Mouse (Mus musculus): ENCODE results near the gene L1cam.

L1cam gene

DNA sequence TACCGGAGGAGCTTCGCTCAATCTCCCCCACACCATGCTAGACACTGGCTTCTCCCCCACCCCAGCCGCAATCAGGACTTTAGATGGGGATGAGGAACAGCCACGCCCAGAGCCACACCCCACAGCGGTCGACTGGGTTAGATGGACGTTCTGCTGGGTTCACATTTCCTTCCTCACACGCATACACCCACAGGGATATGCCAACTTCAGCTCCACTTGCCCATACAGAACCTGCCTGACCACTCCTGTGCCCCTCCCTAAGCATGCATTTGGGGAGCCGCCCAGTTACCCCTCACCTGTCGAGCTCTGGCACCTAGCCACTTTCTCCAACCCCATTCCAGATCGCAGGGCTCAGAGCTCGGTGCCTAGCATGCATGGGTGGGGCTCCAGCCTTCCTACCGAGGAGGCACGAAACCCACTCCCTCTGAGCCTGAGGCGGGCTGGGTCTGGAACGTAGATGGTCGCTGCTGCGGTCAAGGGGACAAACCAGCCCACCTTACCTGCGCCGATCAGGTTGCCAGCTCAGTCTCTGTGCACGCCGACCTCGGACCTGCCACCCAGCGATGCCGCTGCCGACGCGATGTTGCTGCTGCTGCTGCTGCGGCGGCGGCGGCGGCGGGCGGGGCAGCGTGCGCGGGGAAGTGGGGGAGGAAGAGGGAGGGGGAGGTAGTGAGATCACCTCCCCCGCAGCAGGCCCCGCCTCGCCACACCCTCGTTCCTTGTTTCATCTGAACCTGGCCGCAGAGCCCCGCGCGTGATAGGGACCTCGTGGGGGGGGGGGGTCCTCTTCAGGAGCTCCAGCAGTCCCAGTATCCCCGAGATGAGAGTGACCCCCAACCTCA, 15.5 kb downstream of the L1cam start:
- DNase-seq (ENCODE audit: low read depth in 1 of 2, low spot score in 2 of 2), result peak in 1 of 2 experiments; percentile 13

GRCm38 (mm10) chrX:73877014-73877413, 18.9 kb downstream of the L1cam start:
- no peak for DNase-seq (ENCODE audit: low read depth in 1 of 2, low spot score in 2 of 2)

DNA sequence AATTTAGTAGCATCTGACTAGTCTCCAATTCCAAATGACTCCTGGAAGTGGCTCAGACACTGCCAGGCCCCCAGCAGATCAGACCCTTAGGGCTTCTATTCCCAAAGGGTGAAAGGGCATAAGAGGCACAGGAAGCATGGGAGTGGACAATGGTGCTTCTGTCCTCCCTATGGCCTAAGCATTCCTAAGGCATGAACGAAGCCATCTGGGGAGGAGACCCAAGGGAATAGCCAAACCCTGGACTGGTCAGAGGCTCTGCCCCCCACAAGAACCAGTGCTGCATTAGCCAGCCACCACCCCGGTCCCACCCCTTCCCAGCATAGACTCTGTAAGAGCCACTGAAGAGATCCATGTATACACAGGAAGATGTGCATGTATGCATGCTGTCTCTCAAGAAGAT, 20.0 kb downstream of the L1cam start:
- DNase-seq (ENCODE audit: low read depth in 1 of 2, low spot score in 2 of 2), result no peak

DNA sequence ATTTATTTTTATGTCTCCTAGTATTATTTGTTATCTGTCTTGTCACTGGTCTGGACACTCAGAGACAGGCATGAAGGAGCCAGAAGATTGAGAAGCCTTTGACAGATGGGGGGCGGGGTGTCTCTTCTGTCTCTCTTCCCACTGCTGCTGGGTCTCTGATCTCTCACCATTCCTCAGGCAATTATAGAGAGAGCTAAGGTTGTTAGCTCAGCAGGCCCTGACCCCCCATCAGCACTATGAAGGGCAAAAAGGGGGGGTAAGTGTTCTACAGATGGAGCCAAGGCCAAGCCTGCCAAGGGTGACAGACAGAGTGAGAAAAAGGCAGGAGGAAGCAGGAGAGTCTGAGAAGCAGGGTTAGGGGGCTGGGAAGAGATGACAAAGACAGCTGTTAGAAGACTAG, 23.9 kb downstream of the L1cam start:
- no peak for DNase-seq (ENCODE audit: low read depth in 1 of 2, low spot score in 2 of 2)

- DNase-seq (ENCODE audit: low read depth in 1 of 2, low spot score in 2 of 2), result no peak
These were observed 24.4 kb downstream of the L1cam start for GRCm38 (mm10) chrX:73871474-73871873.

DNA sequence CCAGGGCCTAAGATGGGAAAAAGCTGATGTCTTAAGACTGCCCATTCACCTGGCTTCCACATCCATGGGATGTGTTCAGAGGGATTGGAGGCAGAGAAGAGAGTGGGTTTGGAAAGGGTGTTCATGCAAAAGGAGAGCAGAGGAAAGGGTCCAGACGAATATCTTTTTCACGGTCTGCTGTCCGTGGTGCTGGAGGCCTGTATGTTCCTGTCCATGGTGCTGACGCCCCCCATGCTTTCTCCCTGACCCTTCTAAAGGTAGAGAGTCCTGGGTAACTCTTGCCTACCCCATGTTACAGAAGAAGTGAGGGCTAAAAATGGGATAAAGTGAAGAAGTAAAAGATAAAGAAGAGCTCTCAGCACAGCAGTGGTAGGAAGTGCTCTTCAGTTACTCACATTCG, 26.6 kb downstream of the L1cam start:
- no peak for DNase-seq (ENCODE audit: low read depth in 1 of 2, low spot score in 2 of 2)

GRCm38 (mm10) chrX:73867852-73868251, 28.1 kb downstream of the L1cam start:
- DNase-seq (ENCODE audit: low read depth in 1 of 2, low spot score in 2 of 2), result no peak

DNA sequence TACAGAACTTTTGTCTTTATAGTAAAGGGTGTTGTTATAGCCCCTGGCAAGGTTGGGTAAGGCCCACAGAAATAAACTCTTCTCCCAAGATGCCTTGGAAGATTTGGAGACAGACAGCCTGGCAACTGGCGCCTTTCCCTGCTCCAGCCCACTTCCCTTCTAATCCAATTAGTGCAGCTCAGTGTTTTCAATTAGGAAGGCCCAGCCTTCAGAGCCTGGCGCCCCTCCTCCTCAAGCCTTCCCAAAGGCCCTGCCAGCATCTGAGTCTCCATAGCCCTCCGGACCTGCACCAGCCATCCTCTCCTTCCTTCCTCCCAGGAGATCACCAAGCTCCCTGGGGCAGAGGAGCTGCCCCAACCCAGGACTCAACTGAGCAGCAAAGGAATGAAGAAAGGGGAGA, 28.6 kb downstream of the L1cam start:
- DNase-seq (ENCODE audit: low read depth in 1 of 2, low spot score in 2 of 2), result no peak

GRCm38 (mm10) chrX:73864692-73865091, 31.2 kb downstream of the L1cam start:
- no peak for DNase-seq (ENCODE audit: low read depth in 1 of 2, low spot score in 2 of 2)

DNA sequence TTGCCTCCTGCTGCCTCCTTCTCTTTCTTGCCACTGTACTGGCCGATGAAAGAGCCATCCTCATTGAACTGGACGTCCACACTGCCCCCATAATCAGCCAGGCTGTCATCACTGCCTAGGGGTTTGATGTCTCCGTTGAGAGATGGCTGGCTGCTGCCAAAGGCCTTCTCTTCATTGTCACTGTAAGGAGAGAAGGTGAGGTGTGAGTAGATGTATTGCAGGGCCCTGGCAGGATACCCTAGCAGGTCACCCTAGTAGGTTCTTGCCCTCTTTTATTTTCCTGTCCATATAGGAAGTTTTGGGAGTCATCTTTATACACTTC, 40.9 kb downstream of the L1cam start:
- DNase-seq (ENCODE audit: low read depth in 1 of 2, low spot score in 2 of 2), result no peak

DNA sequence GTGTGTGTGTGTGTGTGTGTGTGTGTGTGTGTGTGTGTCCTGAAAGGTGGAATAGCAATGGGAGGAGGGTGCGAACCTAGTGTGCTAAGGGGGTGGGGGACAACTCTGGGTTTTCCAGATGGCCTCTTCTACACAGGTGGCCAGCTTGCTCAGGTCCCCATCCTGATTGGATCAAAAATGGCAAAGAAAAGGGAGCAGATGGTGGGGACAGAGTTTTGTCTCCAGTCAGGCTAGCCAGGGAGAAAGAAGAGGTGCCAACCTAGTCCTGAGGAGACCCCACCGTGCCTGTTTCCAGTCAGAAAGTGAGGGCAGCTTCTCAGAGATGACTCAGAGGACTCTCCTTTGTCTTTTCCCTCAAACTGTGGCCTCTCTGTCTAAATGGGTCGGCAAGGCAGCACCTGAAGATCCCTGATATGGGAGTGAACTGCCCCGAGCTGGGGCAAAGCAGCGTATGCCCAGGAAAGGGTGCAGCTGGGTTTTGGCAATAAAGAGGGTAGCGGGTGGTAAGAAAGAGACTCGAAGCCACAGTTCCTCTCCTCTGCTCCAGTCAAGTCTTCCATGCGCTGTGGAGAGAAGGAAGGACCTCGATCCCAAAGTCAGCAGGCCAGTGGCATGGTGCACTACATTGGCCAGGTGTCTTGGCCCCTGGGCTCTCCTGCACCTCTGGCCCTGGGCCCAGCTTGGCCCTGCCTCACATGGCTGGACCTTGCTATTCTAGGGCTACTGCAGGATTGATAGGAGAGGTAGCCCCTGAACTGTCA, 41.4 kb downstream of the L1cam start:
- DNase-seq (ENCODE audit: low read depth in 1 of 2, low spot score in 2 of 2), result no peak

DNA sequence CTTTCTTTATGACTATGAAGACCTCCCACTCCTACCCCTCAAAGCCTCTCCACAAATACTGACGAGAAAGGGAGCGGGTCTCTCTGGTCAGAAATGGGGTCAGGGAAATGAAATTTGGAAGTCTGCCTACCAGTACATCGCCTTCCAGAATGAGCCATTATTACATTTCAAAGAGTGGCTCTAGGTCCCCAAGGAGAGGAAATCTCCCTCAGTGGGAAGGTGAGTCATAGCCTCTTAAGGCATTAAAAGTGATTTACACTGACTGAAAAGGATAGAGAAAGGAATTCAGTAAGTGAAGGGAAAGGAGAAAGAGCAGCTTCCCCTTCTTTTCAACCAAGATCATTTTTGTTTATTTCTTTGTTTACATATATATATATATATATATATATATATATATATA, 59.2 kb downstream of the L1cam start:
- DNase-seq (ENCODE audit: low read depth in 1 of 2, low spot score in 2 of 2), result no peak

DNA sequence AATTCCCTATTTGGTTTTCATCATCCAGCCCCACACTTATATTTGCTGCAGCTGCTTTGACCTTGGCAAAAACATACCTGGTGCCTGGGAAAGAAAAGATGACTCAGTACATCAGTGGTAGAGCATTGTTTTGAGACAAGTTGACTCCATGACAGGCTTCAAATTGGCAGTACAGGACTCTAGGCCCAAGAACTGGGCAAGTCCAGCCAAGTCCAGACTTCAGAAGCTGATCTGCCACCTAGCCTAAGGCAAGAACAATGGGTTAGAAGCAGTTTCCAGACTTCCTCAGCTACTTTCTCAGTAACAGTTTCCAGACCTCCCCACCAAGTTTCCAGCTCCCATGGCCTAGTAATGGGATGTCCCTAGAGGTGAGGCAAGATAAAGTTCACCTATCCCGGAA, 60.2 kb downstream of the L1cam start:
- no peak for DNase-seq (ENCODE audit: low read depth in 1 of 2, low spot score in 2 of 2)

- no peak for DNase-seq (ENCODE audit: low read depth in 1 of 2, low spot score in 2 of 2)
These were observed 71.4 kb downstream of the L1cam start, which contains the start of gene Pdzd4 for GRCm38 (mm10) chrX:73824185-73825151. TSS of gene Pdzd4 (minus strand) at chrX:73824969.

- DNase-seq (ENCODE audit: low read depth in 1 of 2, low spot score in 2 of 2), result no peak
These were observed 72.2 kb downstream of the L1cam start for GRCm38 (mm10) chrX:73823747-73824146.

DNA sequence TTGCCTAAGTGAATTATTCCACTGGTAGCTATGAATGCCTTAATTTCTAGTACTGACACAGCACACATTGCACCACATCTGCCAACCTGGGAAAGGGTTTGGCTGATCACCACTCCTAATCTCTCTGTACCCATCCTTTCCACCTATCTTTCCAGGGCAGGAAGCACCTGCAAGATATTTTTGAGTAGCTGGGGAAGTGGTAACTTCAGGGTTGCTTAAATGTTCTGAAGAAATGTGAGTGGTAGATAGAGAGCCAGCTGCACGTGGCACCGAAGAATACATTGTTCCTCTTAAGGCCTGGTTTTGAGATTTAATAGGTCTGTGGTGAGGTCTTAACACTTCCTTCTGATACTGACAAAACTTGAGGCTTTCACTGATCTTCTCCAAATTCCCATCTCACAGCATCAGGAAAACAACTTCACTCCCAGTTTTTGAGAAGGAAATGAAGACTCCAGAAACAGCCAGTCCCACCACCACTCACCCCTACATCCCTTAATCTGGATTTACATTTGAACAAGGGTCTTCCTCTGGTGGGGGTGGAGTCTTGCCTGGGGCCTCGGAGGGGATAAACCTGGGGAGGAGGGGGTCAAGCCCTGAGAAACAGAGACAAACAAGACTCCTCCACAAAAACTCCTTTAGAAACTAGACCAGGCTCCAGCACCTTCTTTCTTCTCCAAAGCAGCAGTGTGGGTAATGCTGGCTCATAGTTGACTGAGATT, 79.2 kb downstream of the L1cam start:
- DNase-seq (ENCODE audit: low read depth in 1 of 2, low spot score in 2 of 2), result no peak

DNA sequence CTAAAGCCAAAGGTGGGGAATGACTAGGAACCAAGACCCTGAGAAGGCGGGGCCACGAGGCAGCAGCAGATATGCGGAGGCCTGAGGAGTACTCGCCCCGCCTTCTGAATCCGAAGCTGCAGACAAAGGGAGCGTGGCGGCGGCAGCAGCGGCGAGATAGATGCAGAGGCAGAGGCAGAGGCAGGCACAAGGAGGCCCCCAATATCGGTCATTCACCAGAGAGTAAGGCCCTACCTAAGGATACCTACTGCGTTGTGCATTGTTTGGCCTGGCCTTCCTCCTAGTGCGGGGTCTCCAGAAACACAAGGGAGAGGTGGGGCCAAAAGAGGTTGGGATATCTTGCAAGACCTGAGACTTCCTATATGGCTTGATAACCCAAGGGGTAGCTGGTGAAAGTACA, 80.8 kb downstream of the L1cam start:
- DNase-seq (ENCODE audit: low read depth in 1 of 2, low spot score in 2 of 2), result no peak

GRCm38 (mm10) chrX:73805814-73806213, 90.1 kb downstream of the L1cam start:
- no peak for DNase-seq (ENCODE audit: low read depth in 1 of 2, low spot score in 2 of 2)

Measured in monocyte, adult 2 months (primary cell).